Mouse (Mus musculus): ENCODE results near the gene Prdx2.
A peak's percentile ranks its signal among the peaks of the same experiment; 100 is the strongest.

Prdx2 gene

DNA sequence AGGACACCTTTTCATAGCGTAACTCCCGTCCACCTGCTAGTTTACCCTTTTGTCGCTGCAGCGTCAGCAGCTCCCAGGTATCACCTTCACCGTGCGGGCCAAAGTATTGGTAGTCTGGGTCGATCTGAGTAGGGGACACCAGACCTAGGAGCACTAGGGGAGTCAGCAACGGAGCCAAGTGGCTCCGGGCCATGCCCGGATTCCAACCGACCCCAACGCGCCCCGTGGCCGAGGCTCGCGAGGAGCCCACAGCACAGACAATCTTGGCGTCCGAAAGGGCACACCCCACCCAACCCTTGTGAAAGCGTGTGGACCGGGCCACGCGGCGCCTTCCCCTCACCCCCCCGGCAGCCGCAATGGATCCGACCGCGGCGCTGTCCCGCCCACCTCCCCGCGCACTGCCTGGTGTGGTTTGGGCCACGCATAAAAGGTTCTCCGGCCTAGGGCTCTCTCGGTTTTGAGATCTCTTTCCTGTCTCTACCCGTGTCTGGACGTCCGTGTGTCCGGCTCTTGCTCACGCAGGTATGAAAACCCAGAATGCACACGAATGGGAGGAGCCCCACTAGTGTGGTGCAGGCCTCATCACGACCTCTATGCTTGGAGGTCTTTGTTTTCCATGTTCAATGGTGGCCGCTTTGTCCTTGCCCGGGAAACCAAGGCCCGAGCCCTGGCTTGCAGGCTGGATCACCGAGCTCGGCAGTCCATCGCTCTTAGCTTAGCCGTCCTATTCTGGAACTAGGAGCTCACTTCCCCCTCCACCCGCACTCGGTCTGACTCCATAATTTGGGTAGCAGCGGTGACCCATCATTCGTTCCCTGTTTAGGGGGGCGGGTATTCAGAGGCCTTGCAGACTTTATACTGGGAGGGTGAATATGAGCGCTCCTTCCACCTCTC is at the start of gene Prdx2, which contains the start of the genes Gm49661 and Rnaseh2a:
TSS of gene Prdx2 (plus strand) at position 347 of the 894 bp plus-strand sequence.
TSS of gene Gm49661 (minus strand) at position 193 of the 894 bp plus-strand sequence.
TSS of gene Rnaseh2a (minus strand) at position 527 of the 894 bp plus-strand sequence.
- DNase-seq (ENCODE audit: low spot score): peak; percentile 77

GRCm38 (mm10) chr8:84921596-84921995 is 47.8 kb upstream of the Prdx2 start:
- no peak for DNase-seq (ENCODE audit: low spot score)

DNA sequence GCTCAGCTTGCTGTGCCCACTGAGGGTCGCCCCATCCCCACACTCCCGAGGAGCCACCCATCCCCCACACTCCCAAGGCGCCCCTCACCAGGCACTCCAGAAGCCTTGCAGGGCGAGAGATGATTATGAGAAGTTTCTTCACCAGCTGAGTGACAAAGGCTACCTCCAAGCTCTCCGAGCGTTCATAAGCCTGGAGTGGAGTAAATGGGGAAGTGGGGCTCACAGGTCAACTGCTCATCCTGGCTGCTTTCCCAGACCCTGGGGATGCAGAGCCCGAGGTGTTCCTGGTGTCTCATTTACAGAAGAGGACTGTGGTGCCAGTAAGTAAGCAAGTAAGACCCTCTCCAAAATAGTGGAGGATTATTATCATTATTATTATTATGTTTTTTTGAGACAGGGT is 43.8 kb upstream of the Prdx2 start:
- DNase-seq (ENCODE audit: low spot score): no peak

- no peak for DNase-seq (ENCODE audit: low spot score)
These were observed 41.9 kb upstream of the Prdx2 start for GRCm38 (mm10) chr8:84927513-84927912.

DNA sequence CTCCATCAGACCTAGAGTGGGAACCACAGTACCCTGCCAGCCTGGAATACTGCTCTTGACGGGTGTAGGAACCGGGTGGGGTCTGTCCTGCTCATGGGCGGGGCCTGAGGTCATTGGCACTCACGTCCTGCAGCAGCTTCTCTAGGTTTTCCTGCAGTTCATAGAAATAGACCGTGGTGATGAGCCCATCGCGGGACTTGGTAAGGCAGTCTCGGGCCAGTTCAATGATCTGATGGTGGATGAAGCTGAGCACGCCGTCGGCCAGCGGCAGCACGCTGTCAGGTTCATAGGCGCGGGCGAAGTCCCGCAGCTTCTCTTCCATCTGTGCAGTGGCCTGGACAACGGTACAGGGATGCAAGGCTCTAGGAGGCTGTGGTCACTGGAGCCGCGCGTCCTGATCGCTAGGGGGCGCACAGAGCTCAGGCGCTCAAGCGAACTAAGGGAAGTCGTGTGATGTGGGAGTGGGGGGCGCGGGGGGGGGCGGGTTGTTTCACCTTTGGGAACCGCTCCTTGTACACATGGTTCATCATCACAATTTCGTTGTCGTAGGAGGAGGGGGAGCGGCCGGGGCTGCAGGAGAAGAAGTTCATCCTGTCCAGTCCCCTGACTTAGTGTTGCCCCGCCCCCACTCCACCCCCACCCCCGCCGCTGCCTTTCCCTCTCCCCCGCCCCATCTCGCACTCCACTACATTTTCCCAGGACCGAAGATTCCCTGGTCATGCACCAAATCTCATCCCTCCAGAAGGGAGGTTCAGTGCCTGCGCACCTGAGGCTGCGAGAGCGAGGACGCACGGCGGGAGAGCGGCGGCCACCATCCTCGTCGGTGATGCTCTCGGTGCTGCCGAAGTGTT is 40.7 kb upstream of the Prdx2 start:
- DNase-seq (ENCODE audit: low spot score): peak; percentile 75

- no peak for DNase-seq (ENCODE audit: low spot score)
These were observed 38.8 kb upstream of the Prdx2 start for GRCm38 (mm10) chr8:84930582-84930981.

DNA sequence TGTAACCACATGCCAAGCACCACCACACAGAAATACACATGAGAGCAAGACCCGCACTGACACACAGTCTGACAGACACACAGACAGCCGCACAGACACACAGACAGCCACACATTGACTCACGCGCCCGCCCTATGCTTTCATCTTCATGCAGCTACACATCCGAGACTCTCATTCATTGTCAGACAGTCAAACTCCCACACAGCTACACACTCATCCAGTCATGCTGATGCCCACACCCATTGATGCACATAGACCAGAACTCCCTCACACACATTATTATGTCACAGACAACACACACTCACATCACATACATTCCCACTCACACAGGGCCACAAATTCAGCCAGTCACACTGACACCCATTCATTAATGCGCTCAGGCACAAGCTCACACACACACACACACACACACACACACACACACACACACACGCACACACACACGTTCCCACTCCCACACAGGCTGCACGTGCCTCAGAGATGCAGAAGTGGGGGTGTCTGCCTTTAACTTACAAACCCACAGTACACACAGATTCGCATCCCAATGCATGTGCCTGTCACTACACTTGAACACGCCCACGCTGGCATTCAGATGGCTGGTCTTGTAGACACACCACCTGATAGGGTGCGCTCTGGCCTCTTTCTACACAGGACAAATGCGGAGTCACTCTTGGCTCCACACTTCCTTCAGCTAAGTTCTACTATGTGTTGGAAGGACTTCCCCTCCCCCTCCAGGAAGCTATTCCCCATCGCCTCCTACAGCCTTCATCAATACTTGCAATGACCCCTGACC is 35.4 kb upstream of the Prdx2 start:
- peak; percentile 43 for DNase-seq (ENCODE audit: low spot score)

DNA sequence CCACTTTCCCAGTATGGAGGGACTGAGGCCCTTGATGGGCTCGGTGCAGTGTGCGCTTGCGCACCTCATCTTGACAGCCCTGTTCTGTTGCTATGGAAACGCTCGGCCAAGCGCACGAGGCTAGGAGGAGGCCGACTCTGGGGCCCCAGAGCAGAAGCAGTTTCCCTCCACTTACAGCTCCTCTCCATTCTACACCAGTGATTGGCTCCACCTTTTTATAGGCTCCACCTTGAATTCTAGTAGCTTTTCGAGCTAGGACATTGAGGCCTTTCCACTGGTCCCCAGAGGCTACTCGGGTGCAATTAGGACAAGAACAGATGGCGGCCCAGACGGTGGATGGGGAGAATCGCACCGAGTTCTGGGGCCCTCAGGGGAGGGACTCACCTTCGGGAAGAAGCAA is 34.5 kb upstream of the Prdx2 start:
- peak; percentile 36 for DNase-seq (ENCODE audit: low spot score)

DNA sequence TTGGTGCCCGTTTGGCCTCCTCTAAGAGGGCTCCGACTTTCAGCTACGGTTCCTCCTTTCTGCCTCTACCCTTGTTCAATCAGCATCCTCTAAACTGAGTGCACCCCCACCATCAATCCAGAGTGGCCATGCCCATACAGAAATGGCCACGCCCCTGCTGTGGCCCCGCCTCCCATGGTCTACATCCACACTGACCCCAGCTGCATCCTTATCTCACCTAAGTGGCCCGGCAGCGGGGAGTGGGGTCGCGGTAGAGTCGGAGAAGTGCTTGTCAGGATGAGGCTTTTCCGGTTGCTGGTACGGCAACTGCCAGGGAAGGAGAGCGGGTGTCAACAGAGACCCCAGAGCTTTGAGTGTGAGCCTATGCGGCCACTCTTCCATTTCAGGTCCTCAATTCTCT is 33.9 kb upstream of the Prdx2 start:
- peak; percentile 17 for DNase-seq (ENCODE audit: low spot score)

- no peak for DNase-seq (ENCODE audit: low spot score)
These were observed 33.1 kb upstream of the Prdx2 start for GRCm38 (mm10) chr8:84936041-84936961.

DNA sequence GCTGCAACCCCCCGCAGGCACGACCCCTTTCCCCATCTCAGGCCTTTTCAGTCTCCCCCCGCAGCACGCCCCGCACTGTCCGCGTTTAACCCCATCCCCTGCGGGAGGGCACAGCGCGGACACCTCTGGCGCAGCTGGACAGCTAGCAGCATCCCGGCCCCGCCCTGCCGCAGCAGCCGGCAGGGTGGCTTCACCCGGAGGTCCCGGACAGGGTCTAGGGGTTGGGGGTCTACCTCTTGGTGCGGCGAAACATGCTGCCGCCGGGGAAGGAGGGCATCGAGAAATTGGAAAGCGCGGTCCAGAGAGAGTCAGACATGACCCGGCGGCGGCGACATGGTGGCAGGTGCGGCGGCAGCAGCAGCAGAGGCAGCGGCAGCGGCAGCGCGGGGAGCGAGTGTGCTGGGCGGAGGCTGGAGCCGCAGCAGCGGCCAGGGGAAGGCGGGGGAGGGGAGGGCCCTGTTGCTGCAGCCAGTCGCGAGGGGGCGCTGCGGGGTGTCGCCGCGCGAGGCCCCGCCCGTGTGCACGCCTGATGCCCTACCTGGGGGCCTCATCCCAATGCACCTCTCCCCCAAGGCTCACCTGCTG is 32.3 kb upstream of the Prdx2 start, which contains the start of gene Mast1:
TSS of gene Mast1 (minus strand) at position 398 of the 585 bp plus-strand sequence.
- peak; percentile 58 for DNase-seq (ENCODE audit: low spot score)

- DNase-seq (ENCODE audit: low spot score): no peak
These were observed 31.5 kb upstream of the Prdx2 start for GRCm38 (mm10) chr8:84937620-84938485.

DNA sequence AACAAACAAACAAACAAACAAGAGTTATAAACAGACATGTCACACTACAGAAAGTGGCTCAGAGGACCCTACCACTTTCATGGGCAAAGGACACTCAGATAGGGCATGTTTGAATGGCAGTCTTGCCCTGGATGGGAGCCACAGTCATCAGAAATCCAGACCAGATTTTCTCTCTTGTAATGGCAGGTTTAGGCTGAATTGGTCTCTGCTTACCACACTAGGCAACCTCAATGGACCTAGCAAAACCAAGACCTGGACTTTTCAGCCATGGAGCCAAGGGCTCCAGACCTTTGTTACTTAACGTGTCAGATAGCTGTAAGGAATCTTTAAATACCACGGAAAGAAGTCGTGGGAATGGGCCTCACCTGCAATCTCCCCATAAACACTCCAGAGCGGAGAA is 25.7 kb upstream of the Prdx2 start:
- no peak for DNase-seq (ENCODE audit: low spot score)

GRCm38 (mm10) chr8:84944478-84945160 is 24.8 kb upstream of the Prdx2 start:
- DNase-seq (ENCODE audit: low spot score): peak; percentile 64

DNA sequence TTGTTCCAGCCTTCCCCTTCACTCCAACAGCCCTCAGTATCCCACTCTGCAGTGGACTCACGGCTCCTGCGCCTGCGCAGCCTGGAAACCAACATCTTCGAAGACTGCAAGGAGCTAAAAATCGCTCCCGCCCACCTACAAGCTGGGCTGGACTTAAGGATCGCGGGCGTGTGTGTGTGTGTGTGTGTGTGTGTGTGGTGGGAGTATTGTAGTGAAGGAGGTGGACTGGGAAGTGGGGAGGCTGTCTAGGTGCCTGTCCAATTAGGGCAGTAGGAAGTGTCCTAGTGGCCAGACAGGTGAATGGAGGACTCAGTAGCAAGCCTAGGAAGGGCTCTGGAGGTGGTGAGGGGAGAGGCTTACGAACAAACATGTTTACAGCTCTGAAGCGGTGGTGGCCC is 24.2 kb upstream of the Prdx2 start:
- peak; percentile 70 for DNase-seq (ENCODE audit: low spot score)

DNA sequence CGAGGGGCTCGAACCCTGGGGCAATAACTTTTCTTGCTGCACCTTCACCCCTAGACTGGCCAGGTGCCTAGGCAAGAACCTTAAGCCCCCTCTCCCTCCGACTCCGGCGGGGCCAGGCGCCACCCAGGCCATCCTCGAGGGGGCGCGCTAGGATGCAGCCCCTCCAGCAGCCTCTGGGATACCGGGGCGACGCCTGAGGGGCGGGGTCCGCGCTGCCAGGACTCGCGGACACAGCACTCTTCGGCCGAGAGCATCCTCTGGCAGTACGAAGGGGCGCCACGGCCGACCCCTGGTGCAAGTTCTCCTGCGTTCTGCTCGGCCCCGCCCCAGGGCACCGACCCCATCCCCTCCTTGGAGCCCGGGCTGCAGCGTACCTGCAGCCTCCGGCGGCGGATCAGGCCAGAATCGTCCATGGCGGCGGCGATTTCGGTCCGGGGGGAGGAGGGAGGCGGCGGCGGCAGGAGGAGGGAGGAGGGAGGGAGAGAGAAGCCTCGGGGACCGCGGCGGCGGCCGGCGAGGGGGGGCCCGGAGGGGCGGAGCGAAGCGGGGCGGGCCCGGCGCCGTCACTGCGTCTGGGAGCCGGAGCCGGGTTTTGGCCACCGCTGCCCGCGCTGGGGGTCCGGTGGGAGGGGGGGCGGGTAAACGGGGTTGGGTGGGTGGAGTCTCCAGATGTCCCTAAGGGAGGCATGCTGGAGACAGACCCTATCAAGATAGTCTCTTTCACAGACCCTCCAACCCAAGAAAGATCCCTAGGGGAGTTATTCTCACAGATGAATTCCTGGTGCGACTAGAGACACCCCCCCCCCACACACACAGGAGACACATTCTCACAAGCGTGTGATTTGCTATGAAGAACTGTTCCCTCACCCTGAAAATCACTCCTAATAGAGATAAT is 23.5 kb upstream of the Prdx2 start:
- DNase-seq (ENCODE audit: low spot score): peak; percentile 46

GRCm38 (mm10) chr8:84946528-84947240 is 22.7 kb upstream of the Prdx2 start, which contains the start of gene Rtbdn:
TSS of gene Rtbdn (plus strand) at chr8:84946991.
- DNase-seq (ENCODE audit: low spot score): no peak

Data from layer of hippocampus, adult 11-12 months (tissue).